Mouse (Mus musculus) myocyte (in vitro differentiated cells): Measurements from ENCODE around the gene Sidt2. TPM values are rescaled to one million over a fixed set of nuclear protein-coding genes. Genes with fewer than 3 reads are reported as not detected.

ENCODE experiments used
- H3K27me3 ChIP-seq: one replicate; pipeline ENCODE4 v1.6.1; 2011; ENCODE audit not compliant: control insufficient read depth, insufficient read depth, insufficient read length
- H3K36me3 ChIP-seq: one replicate; pipeline ENCODE4 v1.6.1; 2011; ENCODE audit not compliant: control insufficient read depth, insufficient read depth
- H3K4me2 ChIP-seq: one replicate; pipeline ENCODE4 v1.6.1; 2011; ENCODE audit warnings: low read depth, control low read depth
- H3K4me3 ChIP-seq: one replicate; pipeline ENCODE4 v1.5.1; 2011; ENCODE audit warnings: mild to moderate bottlenecking, control low read depth, moderate library complexity
- H3K79me2 ChIP-seq: one replicate; pipeline ENCODE4 v1.6.1; 2011; ENCODE audit not compliant: control insufficient read depth, insufficient read depth
- H3ac ChIP-seq: one replicate; pipeline ENCODE4 v1.6.1; 2011; ENCODE audit not compliant: control insufficient read depth, insufficient read length
- CEBPB ChIP-seq: IDR thresholded peaks from 2 replicates; pipeline ENCODE4 v1.6.1; 2011; ENCODE audit warnings: mild to moderate bottlenecking, moderate library complexity; ENCODE audit not compliant: poor library complexity, insufficient read depth, severe bottlenecking
- E2F4 ChIP-seq: IDR thresholded peaks from one replicate; pipeline ENCODE4 v1.6.1; 2011; ENCODE audit warnings: mild to moderate bottlenecking, control low read depth, moderate library complexity; ENCODE audit not compliant: insufficient read depth
- MAX ChIP-seq: IDR thresholded peaks from one replicate; pipeline ENCODE4 v1.6.1; 2011; ENCODE audit warnings: low read depth, mild to moderate bottlenecking, control low read depth
- MYOD1 ChIP-seq, 3 experiments: IDR thresholded peaks; one replicate each; pipeline ENCODE4 v1.6.1; 2011; ENCODE audit warnings: control low read depth in 2 of 3, low read depth in 2 of 3, mild to moderate bottlenecking in 2 of 3, moderate library complexity in 1 of 3; ENCODE audit not compliant: insufficient read length in 2 of 3, control insufficient read depth in 1 of 3
- MYOG ChIP-seq, 3 experiments: IDR thresholded peaks; one replicate each; pipeline ENCODE4 v1.6.1; 2011; ENCODE audit warnings: control low read depth in 2 of 3, low read depth in 2 of 3, mild to moderate bottlenecking in 2 of 3; ENCODE audit not compliant: insufficient read length in 2 of 3, control insufficient read depth in 1 of 3, insufficient read depth in 1 of 3
- POLR2A ChIP-seq: IDR thresholded peaks from one replicate; pipeline ENCODE4 v1.6.1; 2011; ENCODE audit warnings: low read depth, mild to moderate bottlenecking, control low read depth, moderate library complexity; ENCODE audit not compliant: insufficient read length
- POLR2AphosphoS2 ChIP-seq: IDR thresholded peaks from one replicate; pipeline ENCODE4 v1.6.1; 2011; ENCODE audit warnings: low read depth, control low read depth; ENCODE audit not compliant: insufficient read length
- REST ChIP-seq: IDR thresholded peaks from one replicate; pipeline ENCODE4 v1.6.1; 2011; ENCODE audit warnings: mild to moderate bottlenecking, control low read depth, moderate library complexity; ENCODE audit not compliant: insufficient read depth, insufficient read length
- SRF ChIP-seq: IDR thresholded peaks from one replicate; pipeline ENCODE4 v1.6.1; 2011; ENCODE audit warnings: low read depth; ENCODE audit not compliant: control insufficient read depth, insufficient read length
- TCF12 ChIP-seq: IDR thresholded peaks from one replicate; pipeline ENCODE4 v1.6.1; 2011; ENCODE audit warnings: mild to moderate bottlenecking, control low read depth; ENCODE audit not compliant: poor library complexity, insufficient read depth, severe bottlenecking
- TCF3 ChIP-seq: IDR thresholded peaks from one replicate; pipeline ENCODE4 v1.6.1; 2011; ENCODE audit warnings: low read depth, control low read depth; ENCODE audit not compliant: insufficient read length
- USF1 ChIP-seq: IDR thresholded peaks from one replicate; pipeline ENCODE4 v1.6.1; 2011; ENCODE audit warnings: low read depth, mild to moderate bottlenecking, control low read depth, moderate library complexity
- polyA plus RNA-seq: library from polyadenylated mRNA; unstranded; fragments of >200 nt; fragmentation: generic; extraction: Trizol; gene quantifications from one replicate; pipeline ENCODE4 v1.2.1, GENCODE M21; 2012; ENCODE audit warnings: missing spikeins

Gene Sidt2
- polyA plus RNA-seq, 1 experiment, result 59.9 TPM

DNA sequence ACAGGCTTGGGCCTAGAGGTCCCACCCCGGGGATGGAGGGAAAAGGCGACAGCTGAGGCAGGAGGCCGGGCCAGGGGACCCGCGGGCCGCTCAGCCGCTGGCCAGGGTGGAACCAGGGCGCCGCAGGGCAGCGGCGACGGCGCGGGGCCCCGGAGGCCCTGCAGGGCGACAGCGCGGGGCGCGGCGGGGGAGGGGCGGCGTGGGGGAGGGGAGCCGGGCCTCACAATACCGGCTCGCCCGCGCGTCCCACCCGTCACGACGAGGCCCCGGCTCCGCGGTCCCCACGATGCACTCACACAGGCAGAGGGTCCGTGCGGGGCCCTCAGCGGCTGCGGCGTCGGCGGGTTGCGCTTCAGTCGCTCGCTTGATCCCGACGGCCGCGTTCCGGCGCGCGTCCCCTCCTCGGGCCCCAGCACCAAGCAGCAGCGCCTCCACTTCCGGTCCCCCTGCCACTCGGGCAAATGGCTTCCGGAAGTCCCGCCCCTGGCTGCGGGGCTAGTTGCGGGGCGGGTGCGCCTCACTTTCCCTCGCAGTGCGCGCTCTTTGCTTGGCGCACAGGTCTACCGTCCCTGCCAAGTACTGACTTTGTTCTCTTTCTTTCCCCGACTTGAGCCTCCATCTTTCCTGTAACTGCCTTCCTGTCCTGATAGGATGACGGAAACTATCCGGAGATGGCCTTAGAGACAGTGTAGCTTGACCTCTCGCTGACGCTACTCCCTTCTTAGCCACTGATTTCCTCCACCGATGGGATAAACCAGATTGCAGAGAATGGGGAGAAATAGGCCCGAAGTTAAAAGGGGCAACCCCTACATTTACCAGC is 29.6 kb upstream of the Sidt2 start:
- Histone ChIP-seq H3K27me3 (no peaks in the 10 kb centered on the region), H3K4me2 (peak overlapping the region; percentile 91), H3K36me3 (no peaks in the 10 kb centered on the region), H3ac (peak overlapping the region; percentile 68), H3K79me2 (peaks cover 55% of the 10 kb centered on the region), H3K4me3 (peak overlapping the region; percentile 83)
- TF ChIP-seq POLR2A, result peak; percentile 93
- TF ChIP-seq POLR2AphosphoS2, result peak; percentile 85
- TF ChIP-seq TCF12, result no peak
- no peak for TF ChIP-seq USF1
- no peak for TF ChIP-seq SRF
- no peak for TF ChIP-seq E2F4
- peak in 2 of 3 experiments; percentile 32 to 55 for TF ChIP-seq MYOG (IDR thresholded peaks at IDR 0.05; ENCODE audit: control insufficient read depth in 1 of 3, insufficient read depth in 1 of 3, insufficient read length in 2 of 3, low read depth in 2 of 3)
- TF ChIP-seq TCF3, result no peak
- TF ChIP-seq MYOD1 (IDR thresholded peaks at IDR 0.05; ENCODE audit: control insufficient read depth in 1 of 3, insufficient read length in 2 of 3, low read depth in 2 of 3), result peak in 1 of 3 experiments; percentile 16
- no peak for TF ChIP-seq REST
- no peak for TF ChIP-seq CEBPB
- TF ChIP-seq MAX, result no peak

GRCm38 (mm10) chr9:45983676-45984408 is 28.8 kb upstream of the Sidt2 start:
- TF ChIP-seq MYOD1 (IDR thresholded peaks at IDR 0.05; ENCODE audit: control insufficient read depth in 1 of 3, insufficient read length in 2 of 3, low read depth in 2 of 3), result no peak
- TF ChIP-seq POLR2A, result no peak
- no peak for TF ChIP-seq USF1
- TF ChIP-seq TCF12, result no peak
- H3K4me2 ChIP-seq, result peak overlapping the region; percentile 89
- H3K36me3 ChIP-seq, result no peaks in the 10 kb centered on the region
- H3K4me3 ChIP-seq, result peak overlapping the region; percentile 83
- H3K27me3 ChIP-seq, result no peaks in the 10 kb centered on the region
- H3ac ChIP-seq, result peak overlapping the region; percentile 68
- H3K79me2 ChIP-seq, result peaks cover 62% of the 10 kb centered on the region

- no peak overlapping the region for H3K4me2 ChIP-seq
- H3ac ChIP-seq, result no peak overlapping the region
- H3K27me3 ChIP-seq, result no peaks in the 10 kb centered on the region
- H3K79me2 ChIP-seq, result peaks cover 88% of the 10 kb centered on the region
- H3K36me3 ChIP-seq, result peaks cover 6% of the 10 kb centered on the region
- no peak for TF ChIP-seq POLR2AphosphoS2
- no peak for TF ChIP-seq TCF12
- TF ChIP-seq REST, result no peak
- TF ChIP-seq MYOD1 (IDR thresholded peaks at IDR 0.05; ENCODE audit: control insufficient read depth in 1 of 3, insufficient read length in 2 of 3, low read depth in 2 of 3), result no peak
- TF ChIP-seq E2F4, result no peak
- TF ChIP-seq MAX, result no peak
- no peak for TF ChIP-seq MYOG (IDR thresholded peaks at IDR 0.05; ENCODE audit: control insufficient read depth in 1 of 3, insufficient read depth in 1 of 3, insufficient read length in 2 of 3, low read depth in 2 of 3)
- TF ChIP-seq USF1, result no peak
- TF ChIP-seq TCF3, result no peak
- TF ChIP-seq POLR2A, result no peak
- TF ChIP-seq CEBPB, result no peak
- TF ChIP-seq SRF, result no peak
- H3K4me3 ChIP-seq, result no peak overlapping the region
These were observed 26.3 kb upstream of the Sidt2 start for GRCm38 (mm10) chr9:45981331-45981730.

GRCm38 (mm10) chr9:45980611-45981010 is 25.6 kb upstream of the Sidt2 start:
- TF ChIP-seq TCF12, result no peak
- no peak for TF ChIP-seq E2F4
- no peak for TF ChIP-seq CEBPB
- no peak for TF ChIP-seq REST
- TF ChIP-seq SRF, result no peak
- no peak for TF ChIP-seq POLR2AphosphoS2
- TF ChIP-seq MYOG (IDR thresholded peaks at IDR 0.05; ENCODE audit: control insufficient read depth in 1 of 3, insufficient read depth in 1 of 3, insufficient read length in 2 of 3, low read depth in 2 of 3), result no peak
- no peak for TF ChIP-seq USF1
- no peak for TF ChIP-seq POLR2A
- no peak for TF ChIP-seq MAX
- no peak for TF ChIP-seq MYOD1 (IDR thresholded peaks at IDR 0.05; ENCODE audit: control insufficient read depth in 1 of 3, insufficient read length in 2 of 3, low read depth in 2 of 3)
- TF ChIP-seq TCF3, result no peak
- no peak overlapping the region for H3K4me3 ChIP-seq
- H3K4me2 ChIP-seq, result no peak overlapping the region
- H3K36me3 ChIP-seq, result peaks cover 12% of the 10 kb centered on the region
- H3ac ChIP-seq, result no peak overlapping the region
- no peaks in the 10 kb centered on the region for H3K27me3 ChIP-seq
- H3K79me2 ChIP-seq, result peaks cover 94% of the 10 kb centered on the region
